Mouse (Mus musculus): ENCODE results near the gene Gpr132.

- TF ChIP-seq NELFE (IDR thresholded peaks at IDR 0.05; ENCODE audit: low read depth, low read length) (no peak), POLR2A (IDR thresholded peaks at IDR 0.05; ENCODE audit: low read depth, low read length) (no peak), USF1 (IDR thresholded peaks at IDR 0.05; ENCODE audit: low read depth, low read length) (no peak), TBP (conservative IDR thresholded peaks at IDR 0.05; ENCODE audit: low read depth, low read length) (no peak), MAX (IDR thresholded peaks at IDR 0.05; ENCODE audit: low read length) (no peak), MYC (IDR thresholded peaks at IDR 0.05; ENCODE audit: low read depth, low read length) (no peak), CTCF (conservative IDR thresholded peaks at IDR 0.05 in 1 of 2, IDR thresholded peaks at IDR 0.05 in 1 of 2; ENCODE audit: low read depth in 2 of 2, low read length in 2 of 2) (no peak), E2F4 (IDR thresholded peaks at IDR 0.05; ENCODE audit: insufficient replicate concordance, low read depth, low read length) (no peak), EP300 (IDR thresholded peaks at IDR 0.05; ENCODE audit: low read length) (no peak), MEF2A (IDR thresholded peaks at IDR 0.05; ENCODE audit: borderline replicate concordance, low read depth, low read length) (no peak)
Observed at GRCm38 (mm10) chr12:112851116-112851515, 16.9 kb downstream of the Gpr132 start.
